Mouse (Mus musculus) hematopoietic multipotent progenitor cell, adult 10-12 weeks (in vitro differentiated cells): ENCODE measurements around the gene Rbp2. TPM values are rescaled to one million over a fixed set of nuclear protein-coding genes. Genes with fewer than 3 reads are reported as not detected.

Source experiments
- polyA plus RNA-seq: library from polyadenylated mRNA; stranded (reverse); fragments of >175 nt; gene quantifications from 2 replicates; pipeline ENCODE4 v1.2.3, GENCODE M21; 2012; ENCODE audit warnings: low replicate concordance

Rbp2 gene
- not detected in 2 replicates for polyA plus RNA-seq

GRCm38 (mm10) chr9:98485815-98486214, at the start of gene Rbp2:
Gene Rbp2 (plus strand): TSS chr9:98486115.

Other genes starting within 250 kb of the Rbp2 start
- gene Nmnat3, start 198.7 kb upstream of the Rbp2 start, polyA plus RNA-seq = 3.4 and 4.1 TPM in 2 replicates
- gene Rbp1, start 63.2 kb upstream of the Rbp2 start, polyA plus RNA-seq = 0.16 and 0.49 TPM in 2 replicates
- 4.4 and 7.4 TPM in 2 replicates for gene Copb2, start 77.6 kb downstream of the Rbp2 start, polyA plus RNA-seq
- 8.3 and 10.7 TPM in 2 replicates for gene Mrps22, start 115.5 kb downstream of the Rbp2 start, polyA plus RNA-seq